Mouse (Mus musculus) spleen, adult 2 months (tissue): ENCODE measurements around the gene Fam205c.

Experiments
- CTCF ChIP-seq: fragments of 200-500 bp; IDR thresholded peaks from 2 replicates; pipeline ENCODE4 v1.5.1; 2011; ENCODE audit warnings: mild to moderate bottlenecking, inconsistent platforms; ENCODE audit not compliant: insufficient read depth, insufficient read length, insufficient replicate concordance; ENCODE audit errors: extremely low read depth
- POLR2A ChIP-seq: fragments of 200-500 bp; IDR thresholded peaks from 2 replicates; pipeline ENCODE4 v1.6.1; 2011; ENCODE audit warnings: low read depth, low read length, inconsistent platforms

- no peak for TF ChIP-seq CTCF
- no peak for TF ChIP-seq POLR2A
Observed at GRCm38 (mm10) chr4:42888806-42889205, 14.8 kb upstream of the Fam205c start.
